Mouse (Mus musculus): Measurements from ENCODE around the gene Pla2g2c.

- TF ChIP-seq CTCF (IDR thresholded peaks at IDR 0.05; ENCODE audit: extremely low read depth, insufficient read depth, insufficient read length, insufficient replicate concordance): no peak
- no peak for TF ChIP-seq POLR2A (IDR thresholded peaks at IDR 0.05; ENCODE audit: low read depth, low read length)
Observed at GRCm38 (mm10) chr4:138697166-138697860, 27.3 kb upstream of the Pla2g2c start.

All from spleen, adult 2 months (tissue).